Mouse (Mus musculus): ENCODE measurements around the gene Ttll13.

DNA sequence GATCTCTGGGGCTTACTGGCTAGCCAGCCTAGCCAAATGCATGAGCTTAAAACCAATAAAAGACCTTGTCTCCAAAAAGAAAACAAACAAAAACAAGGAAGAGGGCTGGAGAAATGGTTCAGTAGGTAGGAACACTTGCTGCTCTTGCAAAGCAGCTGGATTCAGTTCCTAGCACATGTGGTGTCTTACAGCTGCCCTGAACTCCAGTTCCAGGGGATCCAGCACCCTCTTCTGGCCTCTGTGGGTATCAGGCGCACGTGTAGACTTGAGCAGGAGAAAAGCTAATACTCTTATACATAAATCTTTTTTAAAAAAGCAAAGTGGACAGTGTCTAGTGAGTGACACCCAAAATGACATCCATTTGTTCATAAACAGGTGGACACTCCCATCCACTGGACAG, 55.3 kb downstream of the Ttll13 start:
- TF ChIP-seq CTCF (IDR thresholded peaks at IDR 0.05; ENCODE audit: low read depth, low read length): peak; percentile 51
- no peak for TF ChIP-seq POLR2A (IDR thresholded peaks at IDR 0.05; ENCODE audit: insufficient read depth, low read length)

Data from ES-Bruce4 (cell line).